ENCODE assay signal across 8 mouse cellular contexts in genomic region chr16:18589804-18590790, GRCm38 (mm10). TPM values are rescaled to one million over a fixed set of nuclear protein-coding genes. Genes with fewer than 3 reads are reported as not detected.
DNase-seq lines count a peak whose midpoint lies in the region; ATAC-seq and TF ChIP-seq lines count a peak whose summit lies in the region.

Gene Tbx1 (minus strand): TSS chr16:18590671.

- H3K36me3 ChIP-seq in spleen, adult 2 months (ENCODE audit: control insufficient read depth, insufficient read depth, low read length) = no peaks in the 10 kb centered on the region
- H3K36me3 ChIP-seq in embryonic facial prominence, embryonic 12.5 days = no peaks in the 10 kb centered on the region
- no peaks in the 10 kb centered on the region for H3K36me3 ChIP-seq in intestine, postnatal 0 days (ENCODE audit: control insufficient read depth, insufficient read depth)
- H3K36me3 ChIP-seq in midbrain, embryonic 15.5 days (replicated peaks) = no peaks in the 10 kb centered on the region

- H3K4me1 ChIP-seq in spleen, adult 2 months (ENCODE audit: control insufficient read depth, insufficient read depth, insufficient read length) = peaks cover 5% of the 10 kb centered on the region; the same call in 1 of the 2 replicates
- peaks cover 28% of the 10 kb centered on the region for H3K4me1 ChIP-seq in embryonic facial prominence, embryonic 12.5 days
- peaks cover 4% of the 10 kb centered on the region for H3K4me1 ChIP-seq in intestine, postnatal 0 days (replicated peaks; ENCODE audit: control insufficient read depth, insufficient read depth, low read length)
- H3K4me1 ChIP-seq in midbrain, embryonic 15.5 days = peaks cover 38% of the 10 kb centered on the region

- no peak for ATAC-seq in embryonic facial prominence, embryonic 12.5 days (ENCODE audit: insufficient number of reproducible peaks, insufficient read depth, low FRiP score, low TSS enrichment)
- no peak; the same call in 1 of the 2 replicates for ATAC-seq in intestine, postnatal 0 days
- ATAC-seq in midbrain, embryonic 15.5 days (replicated peaks) = no peak

- peak within 1 kb of the TSS; percentile 3; the same call in 1 of the 2 replicates for H3K9ac ChIP-seq in embryonic facial prominence, embryonic 12.5 days
- H3K9ac ChIP-seq in intestine, postnatal 0 days (ENCODE audit: low read depth, low read length) = no peak within 1 kb of the TSS
- no peak within 1 kb of the TSS for H3K9ac ChIP-seq in midbrain, embryonic 15.5 days

- H3K9me3 ChIP-seq in embryonic facial prominence, embryonic 12.5 days = no peaks in the 10 kb centered on the region
- no peaks in the 10 kb centered on the region for H3K9me3 ChIP-seq in intestine, postnatal 0 days (ENCODE audit: control insufficient read depth)
- no peaks in the 10 kb centered on the region for H3K9me3 ChIP-seq in midbrain, embryonic 15.5 days

- H3K4me3 ChIP-seq in spleen, adult 2 months (ENCODE audit: extremely low read depth, insufficient read depth, insufficient read length) = peak within 1 kb of the TSS; percentile 53
- H3K4me3 ChIP-seq in embryonic facial prominence, embryonic 12.5 days = peak within 1 kb of the TSS; percentile 25
- peak within 1 kb of the TSS; percentile 46 for H3K4me3 ChIP-seq in intestine, postnatal 0 days (ENCODE audit: low read depth, low read length)
- peak within 1 kb of the TSS; percentile 22 for H3K4me3 ChIP-seq in midbrain, embryonic 15.5 days

- peaks cover 30% of the 10 kb centered on the region for H3K27me3 ChIP-seq in spleen, adult 2 months (ENCODE audit: control insufficient read depth, insufficient read depth, low read length)
- H3K27me3 ChIP-seq in embryonic facial prominence, embryonic 12.5 days = peaks cover 90% of the 10 kb centered on the region
- H3K27me3 ChIP-seq in intestine, postnatal 0 days (replicated peaks; ENCODE audit: control insufficient read depth, insufficient read depth, low read length) = peaks cover 70% of the 10 kb centered on the region
- H3K27me3 ChIP-seq in midbrain, embryonic 15.5 days (replicated peaks) = peaks cover 85% of the 10 kb centered on the region

- H3K4me2 ChIP-seq in embryonic facial prominence, embryonic 12.5 days (replicated peaks) = peak within 1 kb of the TSS; percentile 48
- H3K4me2 ChIP-seq in intestine, postnatal 0 days (replicated peaks; ENCODE audit: low read depth) = peak within 1 kb of the TSS; percentile 74
- peak within 1 kb of the TSS; percentile 40 for H3K4me2 ChIP-seq in midbrain, embryonic 15.5 days

- 4% methylated on average over 48 of the region's 48 CpGs for WGBS in spleen, adult 2 months
- WGBS in embryonic facial prominence, embryonic 12.5 days = 2% methylated on average over 48 of the region's 48 CpGs
- WGBS in intestine, postnatal 0 days = 5% methylated on average over 48 of the region's 48 CpGs
- 2% methylated on average over 48 of the region's 48 CpGs for WGBS in midbrain, embryonic 15.5 days

- TF ChIP-seq CTCF in spleen, adult 2 months (IDR thresholded peaks at IDR 0.05; ENCODE audit: extremely low read depth, insufficient read depth, insufficient read length, insufficient replicate concordance) = peak; percentile 44; the same call in 1 of the 2 replicates
- peak; percentile 75 for TF ChIP-seq CTCF in intestine, postnatal 0 days (IDR thresholded peaks at IDR 0.05; ENCODE audit: low read depth)

- no peak for TF ChIP-seq POLR2A in spleen, adult 2 months (IDR thresholded peaks at IDR 0.05; ENCODE audit: low read depth, low read length)

- H3K27ac ChIP-seq in spleen, adult 2 months (ENCODE audit: insufficient read depth, low read length) = no peak within 1 kb of the TSS
- H3K27ac ChIP-seq in embryonic facial prominence, embryonic 12.5 days = no peak within 1 kb of the TSS
- H3K27ac ChIP-seq in intestine, postnatal 0 days (ENCODE audit: low read depth, low read length) = no peak within 1 kb of the TSS
- no peak within 1 kb of the TSS for H3K27ac ChIP-seq in midbrain, embryonic 15.5 days

- peak in 1 of 2 experiments; percentile 34 for DNase-seq in spleen, adult 2 months (ENCODE audit: low read depth in 1 of 2, low spot score in 2 of 2)
- no peak for DNase-seq in spleen, postnatal 4 days (ENCODE audit: low spot score in 2 of 2)
- no peak for DNase-seq in yolk sac, embryonic 10.5 days (ENCODE audit: low spot score)
- DNase-seq in cerebellum, adult 8-10 months = no peak
- no peak for DNase-seq in cerebellum, adult 18-20 months

RNA-seq across cellular contexts. Expression of gene Tbx1, which starts in this region (rescaled TPM):
- polyA plus RNA-seq in spleen, adult 2 months (2012; rRNA removed) = 0.06 and 0.42 TPM in 2 replicates
- 19.6 and 21.9 TPM in 2 replicates for polyA plus RNA-seq in embryonic facial prominence, embryonic 12.5 days (2016; fragmentation: Nextera tagmentation; extraction: Ambion mirVana)
- 0.93 and 1.0 TPM in 2 replicates for polyA plus RNA-seq in intestine, postnatal 0 days (2015; fragmentation: Nextera tagmentation; extraction: Ambion mirVana)
- polyA plus RNA-seq in midbrain, embryonic 15.5 days (2015; fragmentation: Nextera tagmentation; extraction: Ambion mirVana) = 0.80 and 0.98 TPM in 2 replicates

Comparison
In these comparisons a context has a peak if more than half of its experiments do, and no peak if none do; other contexts are left out.
1. RNA of gene Tbx1 (polyA plus RNA-seq): 19.6 to 21.9 TPM in embryonic facial prominence, embryonic 12.5 days; 0.80 to 0.98 TPM in midbrain, embryonic 15.5 days, 0.93 to 1.0 TPM in intestine, postnatal 0 days and 0.06 to 0.42 TPM in spleen, adult 2 months; every median in the first group is over 10 times any median in the second.
2. Peak in every context shown above with its lines, with median percentiles within 50 percentile points of each other: H3K4me3 ChIP-seq and H3K4me2 ChIP-seq.